Mouse (Mus musculus): ENCODE data around the gene Rdx. TPM values are rescaled to one million over a fixed set of nuclear protein-coding genes. Genes with fewer than 3 reads are reported as not detected.

Gene Rdx
- polyA plus RNA-seq, 1 experiment = 28.5 TPM

- H3K79me3 ChIP-seq (ENCODE audit: low read depth) = no peaks in the 10 kb centered on the region
- H3K36me3 ChIP-seq (ENCODE audit: control insufficient read depth, insufficient read depth) = no peaks in the 10 kb centered on the region
- H3K4me3 ChIP-seq (ENCODE audit: insufficient read depth, poor library complexity, severe bottlenecking) = no peak overlapping the region
- TF ChIP-seq CTCF (IDR thresholded peaks at IDR 0.05; ENCODE audit: control insufficient read depth, insufficient read depth, insufficient read length) (no peak), MAX (IDR thresholded peaks at IDR 0.05) (no peak), USF1 (IDR thresholded peaks at IDR 0.05; ENCODE audit: low read depth) (no peak), CEBPB (IDR thresholded peaks at IDR 0.05; ENCODE audit: low read depth) (no peak), MYOD1 (IDR thresholded peaks at IDR 0.05; ENCODE audit: control insufficient read depth, insufficient read length, low read depth) (no peak), MYOG (IDR thresholded peaks at IDR 0.05; ENCODE audit: control insufficient read depth, extremely low read depth, insufficient read length) (no peak), FOSL1 (IDR thresholded peaks at IDR 0.05; ENCODE audit: insufficient read depth, low read length, poor library complexity, severe bottlenecking) (no peak)
- H3K27me3 ChIP-seq (ENCODE audit: control insufficient read depth, insufficient read depth, insufficient read length) = no peaks in the 10 kb centered on the region
- no peak overlapping the region for H3ac ChIP-seq (ENCODE audit: control insufficient read depth, insufficient read length, low read depth)
- no peaks in the 10 kb centered on the region for H3K79me2 ChIP-seq (ENCODE audit: control insufficient read depth, insufficient read depth)
Measured at GRCm38 (mm10) chr9:52028521-52029405, 18.2 kb upstream of the Rdx start.

- TF ChIP-seq CTCF (IDR thresholded peaks at IDR 0.05; ENCODE audit: control insufficient read depth, insufficient read depth, insufficient read length) = no peak
- H3K4me3 ChIP-seq (ENCODE audit: insufficient read depth, poor library complexity, severe bottlenecking) = no peak overlapping the region
- H3K36me3 ChIP-seq (ENCODE audit: control insufficient read depth, insufficient read depth) = no peaks in the 10 kb centered on the region
- H3K27me3 ChIP-seq (ENCODE audit: control insufficient read depth, insufficient read depth, insufficient read length) = no peaks in the 10 kb centered on the region
- H3K79me3 ChIP-seq (ENCODE audit: low read depth) = no peaks in the 10 kb centered on the region
- H3K79me2 ChIP-seq (ENCODE audit: control insufficient read depth, insufficient read depth) = no peaks in the 10 kb centered on the region
- no peak overlapping the region for H3ac ChIP-seq (ENCODE audit: control insufficient read depth, insufficient read length, low read depth)
Measured at GRCm38 (mm10) chr9:52031501-52031900, 15.5 kb upstream of the Rdx start.

DNA sequence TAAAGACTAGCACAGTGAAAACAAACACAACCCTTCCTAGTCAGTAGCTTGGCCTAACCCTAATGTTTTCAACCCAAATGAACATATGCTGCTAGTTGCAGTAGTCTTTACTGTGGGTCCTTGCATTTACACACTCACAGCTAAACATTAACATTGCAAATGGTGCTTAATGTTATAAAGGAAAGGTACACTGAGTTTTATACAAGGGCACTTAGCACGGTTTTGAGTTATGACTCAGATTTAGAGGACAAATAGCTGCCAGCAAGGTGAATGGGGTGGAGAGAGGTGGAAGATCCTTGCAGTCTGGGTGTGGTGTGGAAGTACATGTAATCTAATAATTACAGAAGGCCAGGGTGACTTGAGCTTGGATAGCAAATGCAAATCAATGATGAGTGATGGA is 9.5 kb upstream of the Rdx start:
- Histone ChIP-seq H3K4me3 (ENCODE audit: insufficient read depth, poor library complexity, severe bottlenecking) (no peak overlapping the region), H3K36me3 (ENCODE audit: control insufficient read depth, insufficient read depth) (no peaks in the 10 kb centered on the region), H3K79me3 (ENCODE audit: low read depth) (no peaks in the 10 kb centered on the region), H3K79me2 (ENCODE audit: control insufficient read depth, insufficient read depth) (no peaks in the 10 kb centered on the region), H3K27me3 (ENCODE audit: control insufficient read depth, insufficient read depth, insufficient read length) (no peaks in the 10 kb centered on the region), H3ac (ENCODE audit: control insufficient read depth, insufficient read length, low read depth) (no peak overlapping the region)
- TF ChIP-seq MYOD1 (IDR thresholded peaks at IDR 0.05; ENCODE audit: control insufficient read depth, insufficient read length, low read depth) = no peak
- no peak for TF ChIP-seq CEBPB (IDR thresholded peaks at IDR 0.05; ENCODE audit: low read depth)
- no peak for TF ChIP-seq MYOG (IDR thresholded peaks at IDR 0.05; ENCODE audit: control insufficient read depth, extremely low read depth, insufficient read length)
- TF ChIP-seq FOSL1 (IDR thresholded peaks at IDR 0.05; ENCODE audit: insufficient read depth, low read length, poor library complexity, severe bottlenecking) = no peak
- no peak for TF ChIP-seq MAX (IDR thresholded peaks at IDR 0.05)

DNA sequence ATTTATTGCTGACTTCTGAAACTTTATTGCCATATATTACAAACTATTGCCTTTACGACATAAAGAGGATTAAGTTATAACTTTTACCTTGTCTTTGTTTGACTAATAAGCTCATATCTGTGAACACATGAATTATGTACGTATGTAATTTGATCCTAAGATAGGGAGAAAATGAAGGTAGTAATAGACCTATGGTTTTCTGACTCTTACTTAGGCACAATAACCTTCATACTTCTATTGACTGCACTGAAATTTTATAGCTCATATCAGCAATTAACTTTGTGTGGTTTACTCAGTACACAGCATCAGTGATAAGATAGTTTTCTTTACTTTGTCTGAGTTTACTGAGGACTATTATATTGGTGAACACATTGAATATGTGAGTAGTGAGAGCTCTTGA is 5.3 kb upstream of the Rdx start:
- no peaks in the 10 kb centered on the region for H3K36me3 ChIP-seq (ENCODE audit: control insufficient read depth, insufficient read depth)
- no peaks in the 10 kb centered on the region for H3K79me2 ChIP-seq (ENCODE audit: control insufficient read depth, insufficient read depth)
- H3K27me3 ChIP-seq (ENCODE audit: control insufficient read depth, insufficient read depth, insufficient read length) = no peaks in the 10 kb centered on the region
- no peaks in the 10 kb centered on the region for H3K79me3 ChIP-seq (ENCODE audit: low read depth)
- no peak overlapping the region for H3K4me3 ChIP-seq (ENCODE audit: insufficient read depth, poor library complexity, severe bottlenecking)
- H3ac ChIP-seq (ENCODE audit: control insufficient read depth, insufficient read length, low read depth) = no peak overlapping the region
- TF ChIP-seq MAX (IDR thresholded peaks at IDR 0.05) (no peak), USF1 (IDR thresholded peaks at IDR 0.05; ENCODE audit: low read depth) (no peak), MYOG (IDR thresholded peaks at IDR 0.05; ENCODE audit: control insufficient read depth, extremely low read depth, insufficient read length) (no peak), CEBPB (IDR thresholded peaks at IDR 0.05; ENCODE audit: low read depth) (no peak), MYOD1 (IDR thresholded peaks at IDR 0.05; ENCODE audit: control insufficient read depth, insufficient read length, low read depth) (no peak), FOSL1 (IDR thresholded peaks at IDR 0.05; ENCODE audit: insufficient read depth, low read length, poor library complexity, severe bottlenecking) (no peak), CTCF (IDR thresholded peaks at IDR 0.05; ENCODE audit: control insufficient read depth, insufficient read depth, insufficient read length) (no peak)

DNA sequence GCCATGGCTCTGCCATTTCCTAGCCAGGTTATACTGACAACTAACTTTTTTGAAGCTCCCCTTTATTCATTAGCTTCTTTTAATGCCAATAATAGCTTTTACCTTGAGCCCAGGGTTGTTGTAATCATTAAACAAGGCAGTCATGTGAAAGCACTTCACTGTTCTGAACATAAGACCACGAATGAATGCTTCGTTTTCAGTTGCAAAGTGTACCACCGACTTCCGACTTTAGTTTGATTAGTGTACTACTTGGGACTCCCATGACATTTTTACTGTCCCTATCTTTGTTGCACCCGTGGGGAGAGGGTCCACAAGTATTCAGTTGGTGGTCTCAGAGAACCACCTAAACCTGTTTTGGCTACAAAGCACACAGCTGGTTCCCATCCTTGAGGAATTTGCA is 287 bp upstream of the Rdx start:
- Histone ChIP-seq H3K79me3 (ENCODE audit: low read depth) (peaks cover 30% of the 10 kb centered on the region), H3ac (ENCODE audit: control insufficient read depth, insufficient read length, low read depth) (no peak overlapping the region), H3K27me3 (ENCODE audit: control insufficient read depth, insufficient read depth, insufficient read length) (no peaks in the 10 kb centered on the region), H3K79me2 (ENCODE audit: control insufficient read depth, insufficient read depth) (peaks cover 35% of the 10 kb centered on the region), H3K4me3 (ENCODE audit: insufficient read depth, poor library complexity, severe bottlenecking) (no peak overlapping the region), H3K36me3 (ENCODE audit: control insufficient read depth, insufficient read depth) (no peaks in the 10 kb centered on the region)
- TF ChIP-seq USF1 (IDR thresholded peaks at IDR 0.05; ENCODE audit: low read depth) (no peak), MYOD1 (IDR thresholded peaks at IDR 0.05; ENCODE audit: control insufficient read depth, insufficient read length, low read depth) (no peak), MYOG (IDR thresholded peaks at IDR 0.05; ENCODE audit: control insufficient read depth, extremely low read depth, insufficient read length) (no peak), CEBPB (IDR thresholded peaks at IDR 0.05; ENCODE audit: low read depth) (no peak), CTCF (IDR thresholded peaks at IDR 0.05; ENCODE audit: control insufficient read depth, insufficient read depth, insufficient read length) (no peak), FOSL1 (IDR thresholded peaks at IDR 0.05; ENCODE audit: insufficient read depth, low read length, poor library complexity, severe bottlenecking) (no peak), MAX (IDR thresholded peaks at IDR 0.05) (no peak)
